In the genomic region with DNA sequence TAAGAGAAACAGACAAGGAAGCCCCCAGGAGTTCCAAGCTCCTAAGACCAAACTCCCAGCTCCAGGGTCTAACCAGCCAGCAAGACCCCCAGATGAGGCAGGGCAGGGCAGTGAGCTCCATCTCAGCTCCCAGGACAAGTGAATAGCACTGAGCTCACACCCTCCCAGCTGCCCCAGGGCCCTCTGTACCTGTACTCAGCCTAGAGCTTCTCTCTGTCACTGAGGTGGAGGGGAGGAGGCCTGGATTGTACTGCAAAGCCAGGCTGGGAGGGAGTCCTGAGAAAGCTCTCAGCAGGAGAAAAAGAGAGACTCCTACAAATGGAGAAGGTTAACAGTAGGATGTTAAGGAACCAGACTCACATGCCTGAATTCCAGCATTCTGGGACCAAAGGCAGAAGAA, we compare ENCODE assay signal across 8 mouse cellular contexts. TPM values are rescaled to one million over a fixed set of nuclear protein-coding genes. Genes with fewer than 3 reads are reported as not detected.
DNase-seq lines count a peak whose midpoint lies in the region; ATAC-seq and TF ChIP-seq lines count a peak whose summit lies in the region.
"Had no signal": no experiment of that assay in that cellular context is flagged by ENCODE, and none has a peak within 500 bp of the region (broad histone marks: within the 10 kb centered on the region; RNA-seq: fewer than 3 reads in every experiment).

No protein-coding gene starts in this region.

- no peak overlapping the region for H3K4me3 ChIP-seq in lung, embryonic 14.5 days (ENCODE audit: low read depth, low read length)
- no peak overlapping the region for H3K4me3 ChIP-seq in embryonic facial prominence, embryonic 13.5 days
- no peak overlapping the region for H3K4me3 ChIP-seq in intestine, embryonic 15.5 days (replicated peaks)
- no peak overlapping the region for H3K4me3 ChIP-seq in olfactory bulb, adult 2 months (ENCODE audit: insufficient read depth, low read depth, low read length)

- H3K27ac ChIP-seq in lung, embryonic 14.5 days (ENCODE audit: low read depth): peak overlapping the region; percentile 96
- peak overlapping the region; percentile 92 for H3K27ac ChIP-seq in embryonic facial prominence, embryonic 13.5 days
- peak overlapping the region; percentile 84 for H3K27ac ChIP-seq in intestine, embryonic 15.5 days
- H3K27ac ChIP-seq in olfactory bulb, adult 2 months (ENCODE audit: insufficient read depth, low read depth, low read length): peak overlapping the region; percentile 80

- DNase-seq in lung, embryonic 14.5 days: no peak
- no peak for DNase-seq in lung, postnatal 4 days
- DNase-seq in frontal cortex, postnatal 25 days (ENCODE audit: low spot score in 2 of 2): no peak
- no peak for DNase-seq in thymus, postnatal 4 days

- H3K4me1 ChIP-seq in lung, embryonic 14.5 days (ENCODE audit: insufficient read depth): peaks cover 11% of the 10 kb centered on the region; the same call in 1 of the 2 replicates
- H3K4me1 ChIP-seq in embryonic facial prominence, embryonic 13.5 days: peaks cover 15% of the 10 kb centered on the region
- peaks cover 10% of the 10 kb centered on the region; the same call in 1 of the 2 replicates for H3K4me1 ChIP-seq in intestine, embryonic 15.5 days (replicated peaks)
- H3K4me1 ChIP-seq in olfactory bulb, adult 2 months (ENCODE audit: control insufficient read depth, insufficient read depth, low read length): peaks cover 25% of the 10 kb centered on the region

- H3K36me3 ChIP-seq in lung, embryonic 14.5 days (ENCODE audit: insufficient read depth): no peaks in the 10 kb centered on the region
- H3K36me3 ChIP-seq in embryonic facial prominence, embryonic 13.5 days: no peaks in the 10 kb centered on the region
- no peaks in the 10 kb centered on the region for H3K36me3 ChIP-seq in intestine, embryonic 15.5 days

- H3K9ac ChIP-seq in lung, embryonic 14.5 days: peak overlapping the region; percentile 7; the same call in 1 of the 2 replicates
- peak overlapping the region; percentile 40; the same call in 1 of the 2 replicates for H3K9ac ChIP-seq in embryonic facial prominence, embryonic 13.5 days
- H3K9ac ChIP-seq in intestine, embryonic 15.5 days: no peak overlapping the region

- TF ChIP-seq POLR2A in olfactory bulb, adult 2 months (IDR thresholded peaks at IDR 0.05; ENCODE audit: insufficient read depth, low read depth, low read length): no peak

- H3K4me2 ChIP-seq in lung, embryonic 14.5 days: peak overlapping the region; percentile 58
- peak overlapping the region; percentile 47 for H3K4me2 ChIP-seq in embryonic facial prominence, embryonic 13.5 days
- peak overlapping the region; percentile 40; the same call in 1 of the 2 replicates for H3K4me2 ChIP-seq in intestine, embryonic 15.5 days (replicated peaks)

- no peak for TF ChIP-seq CTCF in lung, embryonic 14.5 days (IDR thresholded peaks at IDR 0.05; ENCODE audit: low read depth)
- TF ChIP-seq CTCF in olfactory bulb, adult 2 months (IDR thresholded peaks at IDR 0.05; ENCODE audit: insufficient read depth, low read depth, low read length): no peak

- no peaks in the 10 kb centered on the region for H3K9me3 ChIP-seq in lung, embryonic 14.5 days (ENCODE audit: low read depth, low read length)
- 0 out of 2 replicates have a peak, but pooled peaks cover 2% of the 10 kb centered on the region for H3K9me3 ChIP-seq in embryonic facial prominence, embryonic 13.5 days
- H3K9me3 ChIP-seq in intestine, embryonic 15.5 days: no peaks in the 10 kb centered on the region

- ATAC-seq in lung, embryonic 14.5 days (ENCODE audit: insufficient read depth): peak; percentile 12; the same call in 1 of the 2 replicates
- no peak for ATAC-seq in embryonic facial prominence, embryonic 13.5 days (ENCODE audit: insufficient number of reproducible peaks, insufficient read depth, low FRiP score, low TSS enrichment, low read depth)
- peak; percentile 11; the same call in 1 of the 2 replicates for ATAC-seq in intestine, embryonic 15.5 days

- H3K27me3 ChIP-seq in lung, embryonic 14.5 days (ENCODE audit: insufficient read depth, low read length): no peaks in the 10 kb centered on the region
- no peaks in the 10 kb centered on the region for H3K27me3 ChIP-seq in embryonic facial prominence, embryonic 13.5 days
- no peaks in the 10 kb centered on the region for H3K27me3 ChIP-seq in intestine, embryonic 15.5 days (replicated peaks)

RNA-seq across cellular contexts. Expression of a gene that starts 6.0 kb away (rescaled TPM):
- 0.33 TPM in 1 of 2 replicates, not detected in the other for polyA plus RNA-seq in lung, embryonic 14.5 days (2014; fragmentation: Nextera tagmentation; extraction: Ambion mirVana)
- not detected in 2 replicates for polyA plus RNA-seq in embryonic facial prominence, embryonic 13.5 days (2015; fragmentation: Nextera tagmentation; extraction: Ambion mirVana)
- not detected in 2 replicates for polyA plus RNA-seq in intestine, embryonic 15.5 days (2015; fragmentation: Nextera tagmentation; extraction: Ambion mirVana)
- not detected in 2 replicates for polyA plus RNA-seq in olfactory bulb, adult 2 months (2012; ENCODE audit: insufficient read depth, insufficient read length, low replicate concordance, missing spikeins)
- polyA plus RNA-seq: erythroblast, embryonic 14.5 days had no signal

RNA-seq across cellular contexts. Expression of a gene that starts 11.5 kb away (rescaled TPM):
- 276 and 293 TPM in 2 replicates for polyA plus RNA-seq in lung, embryonic 14.5 days (2014; fragmentation: Nextera tagmentation; extraction: Ambion mirVana)
- polyA plus RNA-seq in embryonic facial prominence, embryonic 13.5 days (2015; fragmentation: Nextera tagmentation; extraction: Ambion mirVana): 237 and 249 TPM in 2 replicates
- 240 and 244 TPM in 2 replicates for polyA plus RNA-seq in intestine, embryonic 15.5 days (2015; fragmentation: Nextera tagmentation; extraction: Ambion mirVana)
- 674 and 1,250 TPM in 2 replicates for polyA plus RNA-seq in olfactory bulb, adult 2 months (2012; ENCODE audit: insufficient read depth, insufficient read length, low replicate concordance, missing spikeins)

RNA-seq across cellular contexts. Expression of a gene that starts 45.9 kb away (rescaled TPM):
- 0.42 and 2.4 TPM in 2 replicates for polyA plus RNA-seq in lung, embryonic 14.5 days (2014; fragmentation: Nextera tagmentation; extraction: Ambion mirVana)
- polyA plus RNA-seq in embryonic facial prominence, embryonic 13.5 days (2015; fragmentation: Nextera tagmentation; extraction: Ambion mirVana): 31.8 TPM in 1 of 2 replicates, not detected in the other
- 0.45 and 0.62 TPM in 2 replicates for polyA plus RNA-seq in intestine, embryonic 15.5 days (2015; fragmentation: Nextera tagmentation; extraction: Ambion mirVana)
- polyA plus RNA-seq in olfactory bulb, adult 2 months (2012; ENCODE audit: insufficient read depth, insufficient read length, low replicate concordance, missing spikeins): not detected in 2 replicates
- polyA plus RNA-seq: erythroblast, embryonic 14.5 days had no signal

RNA-seq across cellular contexts. Expression of a gene that starts 60.0 kb away (rescaled TPM):
- polyA plus RNA-seq in lung, embryonic 14.5 days (2014; fragmentation: Nextera tagmentation; extraction: Ambion mirVana): 6.1 and 8.2 TPM in 2 replicates
- polyA plus RNA-seq in embryonic facial prominence, embryonic 13.5 days (2015; fragmentation: Nextera tagmentation; extraction: Ambion mirVana): 8.6 and 10.0 TPM in 2 replicates
- polyA plus RNA-seq in intestine, embryonic 15.5 days (2015; fragmentation: Nextera tagmentation; extraction: Ambion mirVana): 5.2 and 5.8 TPM in 2 replicates
- not detected in 2 replicates for polyA plus RNA-seq in olfactory bulb, adult 2 months (2012; ENCODE audit: insufficient read depth, insufficient read length, low replicate concordance, missing spikeins)
